Mouse (Mus musculus) thymus, adult 2 months (tissue): Measurements from ENCODE around the gene Pigq. TPM values are rescaled to one million over a fixed set of nuclear protein-coding genes. Genes with fewer than 3 reads are reported as not detected.

ENCODE experiments used
- DNase-seq: peaks from one replicate; pipeline ENCODE4 v3.0.0; 2021
- H3K27ac ChIP-seq: fragments of 200-500 bp; 2 replicates; pipeline ENCODE4 v1.5.1; 2012; ENCODE audit warnings: low read length, control low read depth; ENCODE audit not compliant: control insufficient read depth, insufficient read depth
- H3K27me3 ChIP-seq: fragments of 200-500 bp; 2 replicates; pipeline ENCODE4 v1.6.1; 2012; ENCODE audit warnings: mild to moderate bottlenecking, low read length, moderate library complexity, mixed read lengths; ENCODE audit not compliant: control insufficient read depth, insufficient read depth
- H3K36me3 ChIP-seq: fragments of 200-500 bp; 2 replicates; pipeline ENCODE4 v1.6.1; 2012; ENCODE audit warnings: mild to moderate bottlenecking, low read length, moderate library complexity; ENCODE audit not compliant: control insufficient read depth, insufficient read depth
- H3K4me1 ChIP-seq: fragments of 200-500 bp; replicated peaks from 2 replicates; pipeline ENCODE4 v1.6.1; 2012; ENCODE audit warnings: low read length; ENCODE audit not compliant: control insufficient read depth, insufficient read depth
- H3K4me3 ChIP-seq: fragments of 200-500 bp; 2 replicates; pipeline ENCODE4 v1.5.1; 2012; ENCODE audit warnings: mild to moderate bottlenecking, low read length, control low read depth, moderate library complexity; ENCODE audit not compliant: control insufficient read depth, insufficient read depth
- CTCF ChIP-seq: fragments of 200-500 bp; IDR thresholded peaks from 2 replicates; pipeline ENCODE4 v1.5.1; 2012; ENCODE audit warnings: mild to moderate bottlenecking, control low read depth, low read length, moderate library complexity, borderline replicate concordance; ENCODE audit not compliant: control insufficient read depth, poor library complexity, insufficient read depth; ENCODE audit errors: extremely low read depth
- POLR2A ChIP-seq: fragments of 200-500 bp; IDR thresholded peaks from 2 replicates; pipeline ENCODE4 v1.6.1; 2012; ENCODE audit warnings: mild to moderate bottlenecking, low read length, control low read depth, moderate library complexity; ENCODE audit not compliant: control insufficient read depth, poor library complexity, insufficient read depth; ENCODE audit errors: extremely low read depth
- WGBS: fragments of 180-500 bp; shearing (Covaris S2); methylation state at CpG from one replicate; pipeline ENCODE4 v1.1.7; 2018; 5-methylcytosine and 5-hydroxymethylcytosine counted together
- polyA plus RNA-seq: library from polyadenylated mRNA; depleted of rRNA; stranded (reverse); fragments of >200 nt; gene quantifications from 2 replicates; pipeline ENCODE4 v1.2.3, GENCODE M21; 2012

Gene Pigq
- polyA plus RNA-seq, 1 experiment: 133 TPM

GRCm38 (mm10) chr17:25953161-25953560 is 8.4 kb upstream of the Pigq start:
- no peaks in the 10 kb centered on the region for H3K36me3 ChIP-seq
- no peak for DNase-seq
- no peaks in the 10 kb centered on the region for H3K4me1 ChIP-seq
- WGBS: 88% methylated on average over 5 of the region's 5 CpGs
- H3K27me3 ChIP-seq: peaks cover 13% of the 10 kb centered on the region
- H3K27ac ChIP-seq: no peak overlapping the region
- H3K4me3 ChIP-seq: no peak overlapping the region
- TF ChIP-seq POLR2A: no peak
- no peak for TF ChIP-seq CTCF

GRCm38 (mm10) chr17:25951803-25952623 is 7.3 kb upstream of the Pigq start, which contains the start of gene A930017K11Rik:
Gene A930017K11Rik (minus strand): TSS chr17:25952565.
- H3K4me3 ChIP-seq: no peak within 1 kb of the TSS
- H3K4me1 ChIP-seq: no peaks in the 10 kb centered on the region
- WGBS: 6% methylated on average over 58 of the region's 58 CpGs
- DNase-seq: no peak
- peaks cover 13% of the 10 kb centered on the region for H3K27me3 ChIP-seq
- no peak for TF ChIP-seq POLR2A
- TF ChIP-seq CTCF: no peak
- H3K27ac ChIP-seq: no peak within 1 kb of the TSS
- no peaks in the 10 kb centered on the region for H3K36me3 ChIP-seq

GRCm38 (mm10) chr17:25951225-25951802 is 6.6 kb upstream of the Pigq start:
- DNase-seq: no peak
- H3K4me3 ChIP-seq: no peak overlapping the region

GRCm38 (mm10) chr17:25950706-25951105 is 6.0 kb upstream of the Pigq start:
- no peak for TF ChIP-seq POLR2A
- TF ChIP-seq CTCF: no peak
- Histone ChIP-seq H3K4me3 (no peak overlapping the region), H3K36me3 (no peaks in the 10 kb centered on the region), H3K27ac (no peak overlapping the region), H3K27me3 (peaks cover 13% of the 10 kb centered on the region), H3K4me1 (no peaks in the 10 kb centered on the region)
- WGBS: 33% methylated on average over 3 of the region's 3 CpGs
- no peak for DNase-seq

More at GRCm38 (mm10) chr17:25951225-25951802, 6.6 kb upstream of the Pigq start:
- Histone ChIP-seq H3K36me3 (no peaks in the 10 kb centered on the region), H3K27me3 (peaks cover 13% of the 10 kb centered on the region), H3K4me1 (no peaks in the 10 kb centered on the region), H3K27ac (no peak overlapping the region)
- 3% methylated on average over 33 of the region's 33 CpGs for WGBS
- TF ChIP-seq CTCF (no peak), POLR2A (no peak)

- no peak for DNase-seq
- 87% methylated on average over 5 of the region's 5 CpGs for WGBS
- Histone ChIP-seq H3K36me3 (no peaks in the 10 kb centered on the region), H3K4me3 (no peak overlapping the region), H3K27me3 (peaks cover 13% of the 10 kb centered on the region), H3K27ac (no peak overlapping the region), H3K4me1 (no peaks in the 10 kb centered on the region)
- TF ChIP-seq CTCF (no peak), POLR2A (no peak)
These were observed 5.2 kb upstream of the Pigq start for GRCm38 (mm10) chr17:25949981-25950380.

- no peak for TF ChIP-seq POLR2A
- no peak for TF ChIP-seq CTCF
- Histone ChIP-seq H3K4me3 (no peak overlapping the region), H3K4me1 (no peaks in the 10 kb centered on the region), H3K27ac (no peak overlapping the region), H3K36me3 (no peaks in the 10 kb centered on the region), H3K27me3 (peaks cover 13% of the 10 kb centered on the region)
- 86% methylated on average over 8 of the region's 8 CpGs for whole genome bisulfite sequencing
- DNase-seq: no peak
These were observed 3.3 kb upstream of the Pigq start for GRCm38 (mm10) chr17:25948051-25948450.

GRCm38 (mm10) chr17:25947576-25947975 is 2.8 kb upstream of the Pigq start:
- no peak overlapping the region for H3K4me3 ChIP-seq
- WGBS: 90% methylated on average over 4 of the region's 4 CpGs
- no peaks in the 10 kb centered on the region for H3K4me1 ChIP-seq
- no peak for TF ChIP-seq POLR2A
- TF ChIP-seq CTCF: no peak
- H3K27ac ChIP-seq: no peak overlapping the region
- DNase-seq: no peak
- H3K27me3 ChIP-seq: peaks cover 13% of the 10 kb centered on the region
- no peaks in the 10 kb centered on the region for H3K36me3 ChIP-seq
